Mouse (Mus musculus) heart, embryonic 12.5 days (tissue): ENCODE measurements at regions not wholly inside any gene's neighbourhood (a gene's known extent, or its start where the extent isn't known, plus 50 kb on each side); places are given as distances from the start of the nearest gene placed in this dataset.
A peak's percentile ranks its signal among the peaks of the same experiment; 100 is the strongest.
"Not testable (repeated sequence)": the region's sequence is repeated elsewhere in the genome, so short reads cannot be mapped to it uniquely, and the experiment has no call there.

Source experiments
- ATAC-seq: fragments of 200-750 bp; cut with Nextera tagmentation; 2 replicates; pipeline ENCODE4 v1.8.0; 2017; ENCODE audit warnings: moderate TSS enrichment, moderate library complexity; ENCODE audit not compliant: insufficient number of reproducible peaks, low FRiP score
- H3K27ac ChIP-seq: fragments of 300-500 bp; sonication (generic); 2 replicates; pipeline ENCODE4 v1.5.1; 2016; ENCODE audit warnings: mild to moderate bottlenecking, moderate library complexity; ENCODE audit not compliant: poor library complexity, severe bottlenecking
- H3K27me3 ChIP-seq: fragments of 300-500 bp; sonication (generic); replicated peaks from 2 replicates; pipeline ENCODE4 v1.6.1; 2016; ENCODE audit warnings: mild to moderate bottlenecking, moderate library complexity
- H3K36me3 ChIP-seq: fragments of 300-500 bp; sonication (generic); 2 replicates; pipeline ENCODE4 v1.6.1; 2016; ENCODE audit warnings: mild to moderate bottlenecking, moderate library complexity
- H3K4me1 ChIP-seq: fragments of 300-500 bp; sonication (generic); replicated peaks from 2 replicates; pipeline ENCODE4 v1.6.1; 2016; ENCODE audit warnings: mild to moderate bottlenecking
- H3K4me2 ChIP-seq: fragments of 300-500 bp; sonication (generic); 2 replicates; pipeline ENCODE4 v1.6.1; 2016; ENCODE audit warnings: mild to moderate bottlenecking, moderate library complexity
- H3K4me3 ChIP-seq: fragments of 300-500 bp; sonication (generic); 2 replicates; pipeline ENCODE4 v1.5.1; 2016; ENCODE audit warnings: mild to moderate bottlenecking
- H3K9ac ChIP-seq: fragments of 300-500 bp; sonication (generic); 2 replicates; pipeline ENCODE4 v1.6.1; 2016; ENCODE audit warnings: mild to moderate bottlenecking, moderate library complexity
- H3K9me3 ChIP-seq: fragments of 300-500 bp; sonication (generic); replicated peaks from 2 replicates; pipeline ENCODE4 v1.6.1; 2016; ENCODE audit warnings: mild to moderate bottlenecking, moderate library complexity
- WGBS: fragments of 180-500 bp; shearing (Covaris S2); methylation state at CpG from one replicate; pipeline ENCODE4 v1.1.7; 2016; 5-methylcytosine and 5-hydroxymethylcytosine counted together

- H3K9me3 ChIP-seq: no peaks in the 10 kb centered on the region
- no peaks in the 10 kb centered on the region for H3K36me3 ChIP-seq
- H3K27me3 ChIP-seq: no peaks in the 10 kb centered on the region
- H3K27ac ChIP-seq: no peak overlapping the region
- no peak for ATAC-seq
- H3K9ac ChIP-seq: no peak overlapping the region
- WGBS: 70% methylated on average over 3 of the region's 3 CpGs
- H3K4me1 ChIP-seq: peaks cover 8% of the 10 kb centered on the region; the same call in 1 of the 2 replicates
- H3K4me2 ChIP-seq: no peak overlapping the region
- no peak overlapping the region for H3K4me3 ChIP-seq
Measured at GRCm38 (mm10) chr7:63995255-63995980, 56.7 kb upstream of the Klf13 start.

- H3K4me3 ChIP-seq, H3K4me1 ChIP-seq, H3K27me3 ChIP-seq, H3K4me2 ChIP-seq, H3K9me3 ChIP-seq, ATAC-seq, H3K36me3 ChIP-seq, H3K9ac ChIP-seq, H3K27ac ChIP-seq: not testable (repeated sequence)
- 70% methylated on average over 3 of the region's 3 CpGs for WGBS
Measured at GRCm38 (mm10) chr7:63994769-63995168, 56.1 kb upstream of the Klf13 start.

- Histone ChIP-seq H3K27me3 (no peaks in the 10 kb centered on the region), H3K9ac (no peak overlapping the region), H3K4me2 (no peak overlapping the region), H3K9me3 (no peaks in the 10 kb centered on the region), H3K36me3 (no peaks in the 10 kb centered on the region), H3K4me3 (no peak overlapping the region), H3K4me1 (peaks cover 8% of the 10 kb centered on the region; the same call in 1 of the 2 replicates), H3K27ac (no peak overlapping the region)
- 95% methylated on average over 13 of the region's 13 CpGs for WGBS
- no peak for ATAC-seq
Measured at GRCm38 (mm10) chr7:63992155-63992554, 53.4 kb upstream of the Klf13 start.

GRCm38 (mm10) chr7:63991085-63992010, 52.6 kb upstream of the Klf13 start:
- Histone ChIP-seq H3K27ac (no peak overlapping the region), H3K4me3 (no peak overlapping the region), H3K27me3 (no peaks in the 10 kb centered on the region), H3K36me3 (no peaks in the 10 kb centered on the region), H3K4me2 (no peak overlapping the region), H3K9ac (no peak overlapping the region), H3K9me3 (no peaks in the 10 kb centered on the region), H3K4me1 (peaks cover 14% of the 10 kb centered on the region; the same call in 1 of the 2 replicates)
- peak; percentile 16; the same call in 1 of the 2 replicates for ATAC-seq
- 78% methylated on average over 12 of the region's 12 CpGs for WGBS

- Histone ChIP-seq H3K9ac (no peak overlapping the region), H3K9me3 (no peaks in the 10 kb centered on the region), H3K36me3 (no peaks in the 10 kb centered on the region), H3K4me3 (no peak overlapping the region), H3K27ac (no peak overlapping the region), H3K4me2 (no peak overlapping the region), H3K4me1 (peaks cover 14% of the 10 kb centered on the region; the same call in 1 of the 2 replicates), H3K27me3 (no peaks in the 10 kb centered on the region)
- ATAC-seq: no peak
- 77% methylated on average over 8 of the region's 8 CpGs for WGBS
Measured at GRCm38 (mm10) chr7:63990312-63991028, 51.8 kb upstream of the Klf13 start.

- no peak for ATAC-seq
Measured at GRCm38 (mm10) chr7:63989736-63990135, 51.0 kb upstream of the Klf13 start.

More at GRCm38 (mm10) chr7:63989736-63990135, 51.0 kb upstream of the Klf13 start:
- peaks cover 14% of the 10 kb centered on the region; the same call in 1 of the 2 replicates for H3K4me1 ChIP-seq
- no peaks in the 10 kb centered on the region for H3K36me3 ChIP-seq
- no peak overlapping the region for H3K4me2 ChIP-seq
- no peak overlapping the region for H3K4me3 ChIP-seq
- H3K27me3 ChIP-seq: no peaks in the 10 kb centered on the region
- no peak overlapping the region for H3K9ac ChIP-seq
- H3K9me3 ChIP-seq: no peaks in the 10 kb centered on the region
- no peak overlapping the region for H3K27ac ChIP-seq
